ENCODE assay signal across 13 mouse cellular contexts in genomic region chr11:89950691-89951270, GRCm38 (mm10). TPM values are rescaled to one million over a fixed set of nuclear protein-coding genes. Genes with fewer than 3 reads are reported as not detected.
DNase-seq lines count a peak whose midpoint lies in the region.
"Had no signal": no experiment of that assay in that cellular context is flagged by ENCODE, and none has a peak within 500 bp of the region (broad histone marks: within the 10 kb centered on the region; RNA-seq: fewer than 3 reads in every experiment).

No protein-coding gene starts in this region.

- DNase-seq in brain, adult 2 months (ENCODE audit: low read depth, low spot score) = peak; percentile 87
- peak; percentile 20 to 33 for DNase-seq in frontal cortex, postnatal 14 days (ENCODE audit: low spot score in 2 of 2)
- DNase-seq in layer of hippocampus, postnatal 10 days (ENCODE audit: low spot score in 2 of 2) = peak; percentile 44 to 50
- peak; percentile 57 to 89 for DNase-seq in left cerebral cortex, postnatal 25 days (ENCODE audit: low spot score in 2 of 2)
- DNase-seq in kidney, adult 18-20 months = no peak
- no peak for DNase-seq in gastrocnemius, postnatal 36 days
- DNase-seq in thymus, postnatal 25 days = no peak
- no peak for DNase-seq in thymus, postnatal 36 days
- DNase-seq: cerebellum, adult 11-12 months; heart, adult 18-20 months; kidney, adult 11 months; kidney, postnatal 4 days; lung, embryonic 14.5 days had no signal

- intact Hi-C loops in left cerebral cortex, postnatal 25 days (cut with DNase I) = no loop called here
- intact Hi-C loops in gastrocnemius, postnatal 36 days (cut with DNase I) = no loop called here

RNA-seq across cellular contexts. Expression of gene Pctp, which starts 51.9 kb away (rescaled TPM):
- under 1 TPM; 0.78 to 0.80 TPM for total RNA-seq in layer of hippocampus, postnatal 10 days (2021)
- 1 to 10 TPM in 1 of 2 experiments, under 1 TPM in 1; 0.94 to 1.1 TPM for total RNA-seq in left cerebral cortex, postnatal 25 days (2021)
- 1 to 10 TPM; 3.0 TPM for total RNA-seq in gastrocnemius, postnatal 36 days (2021)

Comparison
In these comparisons a context has a peak if more than half of its experiments do, and no peak if none do; other contexts are left out.
1. DNase-seq: peak in brain, adult 2 months (single experiment), frontal cortex, postnatal 14 days (2 of 2), layer of hippocampus, postnatal 10 days (2 of 2) and left cerebral cortex, postnatal 25 days (2 of 2); none in kidney, adult 18-20 months (single experiment), gastrocnemius, postnatal 36 days (0 of 2), thymus, postnatal 25 days (single experiment) and thymus, postnatal 36 days (0 of 2).